Mouse (Mus musculus): ENCODE measurements at regions not wholly inside any gene's neighbourhood (a gene's known extent, or its start where the extent isn't known, plus 50 kb on each side); places are given as distances from the start of the nearest gene placed in this dataset.

DNA sequence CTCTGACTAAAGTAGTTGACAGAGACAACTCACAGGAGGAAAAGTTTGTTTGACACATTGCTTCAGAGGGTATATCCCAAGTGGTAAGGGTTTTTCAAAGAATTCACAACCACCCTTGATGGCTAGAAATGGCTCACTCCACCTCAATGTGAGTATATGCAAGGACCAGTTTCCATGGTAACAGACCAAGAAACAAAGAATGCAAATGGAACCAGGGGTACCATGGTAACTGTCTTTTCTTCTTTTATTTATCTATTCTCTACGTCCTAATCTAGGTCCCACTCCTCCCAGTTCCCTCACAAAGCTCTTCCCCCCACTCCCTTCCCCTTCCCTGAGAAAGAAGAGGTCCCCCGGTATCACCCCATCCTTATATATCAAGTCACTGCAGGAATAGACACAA, 57.5 kb downstream of the Ins1 start:
- Histone ChIP-seq H3K9ac (replicated peaks; ENCODE audit: low read depth, low read length) (no peak overlapping the region), H3K4me3 (ENCODE audit: low read depth, low read length) (no peak overlapping the region), H3K4me2 (ENCODE audit: low read depth, low read length) (no peak overlapping the region), H3K9me3 (ENCODE audit: control insufficient read depth, low read length) (no peaks in the 10 kb centered on the region), H3K4me1 (ENCODE audit: control insufficient read depth, insufficient read depth, low read length) (no peaks in the 10 kb centered on the region), H3K36me3 (ENCODE audit: control insufficient read depth, insufficient read depth, low read length) (no peaks in the 10 kb centered on the region), H3K27ac (ENCODE audit: low read depth, low read length) (no peak overlapping the region), H3K27me3 (ENCODE audit: control insufficient read depth, insufficient read depth, low read length) (no peaks in the 10 kb centered on the region)
- no peak for ATAC-seq (ENCODE audit: low read depth)
- WGBS = 17% methylated on average over 2 of the region's 2 CpGs

DNA sequence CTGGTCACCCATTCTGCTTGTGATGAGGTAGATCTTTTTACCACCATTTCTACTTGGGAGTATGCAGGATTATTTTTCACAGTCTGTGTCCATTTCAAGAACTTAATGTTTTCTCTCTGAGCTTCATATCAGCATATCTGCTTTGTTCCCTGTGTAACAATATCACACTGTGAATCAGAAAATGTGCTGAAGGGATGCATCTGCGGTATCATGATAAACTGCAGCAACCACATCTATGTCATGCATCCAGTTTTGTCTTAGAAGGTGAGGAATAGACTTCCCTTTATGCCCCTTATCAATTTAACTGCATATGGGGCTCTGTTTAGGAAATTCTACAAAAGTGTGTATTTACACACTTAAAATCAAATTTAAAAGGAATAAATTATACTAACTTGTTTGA, 67.3 kb downstream of the Ins1 start:
- no peaks in the 10 kb centered on the region for H3K9me3 ChIP-seq (ENCODE audit: control insufficient read depth, low read length)
- H3K9ac ChIP-seq (replicated peaks; ENCODE audit: low read depth, low read length) = no peak overlapping the region
- no peaks in the 10 kb centered on the region for H3K36me3 ChIP-seq (ENCODE audit: control insufficient read depth, insufficient read depth, low read length)
- ATAC-seq (ENCODE audit: low read depth) = no peak
- 84% methylated on average over 1 of the region's 1 CpGs for WGBS
- H3K27me3 ChIP-seq (ENCODE audit: control insufficient read depth, insufficient read depth, low read length) = no peaks in the 10 kb centered on the region
- no peaks in the 10 kb centered on the region for H3K4me1 ChIP-seq (ENCODE audit: control insufficient read depth, insufficient read depth, low read length)
- no peak overlapping the region for H3K4me2 ChIP-seq (ENCODE audit: low read depth, low read length)
- H3K4me3 ChIP-seq (ENCODE audit: low read depth, low read length) = no peak overlapping the region
- no peak overlapping the region for H3K27ac ChIP-seq (ENCODE audit: low read depth, low read length)

DNA sequence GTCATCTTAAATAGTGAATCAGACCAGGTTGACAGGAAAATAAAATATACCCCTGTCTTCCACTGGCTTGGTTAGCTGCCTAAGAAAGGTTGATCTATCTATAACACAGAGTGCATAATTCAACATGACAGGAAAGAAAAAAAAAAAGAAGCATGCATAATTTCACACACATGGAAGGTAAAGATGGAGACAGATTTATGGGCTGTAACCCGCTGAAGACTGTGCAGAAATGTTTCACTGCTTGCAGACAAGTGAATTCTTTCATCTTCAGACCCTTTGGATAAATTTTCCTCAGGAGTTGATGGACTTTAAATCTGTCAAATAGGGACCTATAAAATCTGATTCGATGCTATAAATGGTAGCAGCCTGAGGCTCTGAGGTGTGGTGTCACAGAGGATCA, 91.1 kb downstream of the Ins1 start:
- no peaks in the 10 kb centered on the region for H3K36me3 ChIP-seq (ENCODE audit: control insufficient read depth, insufficient read depth, low read length)
- 20% methylated on average over 2 of the region's 2 CpGs for WGBS
- H3K4me2 ChIP-seq (ENCODE audit: low read depth, low read length) = no peak overlapping the region
- no peaks in the 10 kb centered on the region for H3K27me3 ChIP-seq (ENCODE audit: control insufficient read depth, insufficient read depth, low read length)
- H3K9ac ChIP-seq (replicated peaks; ENCODE audit: low read depth, low read length) = no peak overlapping the region
- H3K4me3 ChIP-seq (ENCODE audit: low read depth, low read length) = no peak overlapping the region
- H3K4me1 ChIP-seq (ENCODE audit: control insufficient read depth, insufficient read depth, low read length) = no peaks in the 10 kb centered on the region
- no peaks in the 10 kb centered on the region for H3K9me3 ChIP-seq (ENCODE audit: control insufficient read depth, low read length)
- no peak overlapping the region for H3K27ac ChIP-seq (ENCODE audit: low read depth, low read length)
- peak; percentile 49 for ATAC-seq (ENCODE audit: low read depth)

DNA sequence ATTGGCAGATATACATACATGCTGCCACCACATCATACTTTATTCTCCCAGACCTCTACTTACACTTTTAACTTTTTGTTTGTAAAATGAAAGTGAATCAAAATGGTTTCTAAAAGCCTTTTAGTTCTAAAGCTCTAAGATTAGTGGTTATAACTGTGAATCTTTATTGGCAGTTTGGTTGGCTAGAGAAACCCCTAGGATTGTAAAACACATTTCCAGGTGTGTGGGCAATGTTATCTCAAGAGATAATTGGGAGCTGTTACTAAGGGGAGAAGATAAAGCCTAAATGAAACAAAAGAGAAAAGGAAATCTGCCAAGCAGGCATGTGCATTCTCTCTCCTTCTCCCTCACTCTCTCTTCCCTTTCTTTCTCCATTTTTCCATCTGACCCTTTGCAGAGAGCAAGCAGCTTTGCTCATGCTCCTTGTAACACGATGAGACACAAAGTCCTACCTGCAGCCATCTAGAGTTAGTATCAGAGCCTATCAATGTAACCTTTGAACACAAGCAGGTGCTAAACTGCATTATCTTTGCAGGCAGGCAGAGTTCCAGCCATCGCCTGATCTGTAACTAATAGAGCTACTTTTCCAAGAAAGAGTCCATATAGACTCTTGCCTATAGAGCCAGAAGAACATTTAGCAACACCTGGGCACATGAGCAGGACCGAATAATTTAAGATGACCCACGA, 110.9 kb downstream of the Ins1 start:
- no peak for ATAC-seq (ENCODE audit: low read depth)
- no peak overlapping the region for H3K4me2 ChIP-seq (ENCODE audit: low read depth, low read length)
- no peaks in the 10 kb centered on the region for H3K4me1 ChIP-seq (ENCODE audit: control insufficient read depth, insufficient read depth, low read length)
- H3K9me3 ChIP-seq (ENCODE audit: control insufficient read depth, low read length) = no peaks in the 10 kb centered on the region
- no peak overlapping the region for H3K4me3 ChIP-seq (ENCODE audit: low read depth, low read length)
- no peak overlapping the region for H3K9ac ChIP-seq (replicated peaks; ENCODE audit: low read depth, low read length)
- no peak overlapping the region for H3K27ac ChIP-seq (ENCODE audit: low read depth, low read length)
- H3K27me3 ChIP-seq (ENCODE audit: control insufficient read depth, insufficient read depth, low read length) = no peaks in the 10 kb centered on the region
- no peaks in the 10 kb centered on the region for H3K36me3 ChIP-seq (ENCODE audit: control insufficient read depth, insufficient read depth, low read length)
- WGBS = 91% methylated on average over 4 of the region's 4 CpGs

DNA sequence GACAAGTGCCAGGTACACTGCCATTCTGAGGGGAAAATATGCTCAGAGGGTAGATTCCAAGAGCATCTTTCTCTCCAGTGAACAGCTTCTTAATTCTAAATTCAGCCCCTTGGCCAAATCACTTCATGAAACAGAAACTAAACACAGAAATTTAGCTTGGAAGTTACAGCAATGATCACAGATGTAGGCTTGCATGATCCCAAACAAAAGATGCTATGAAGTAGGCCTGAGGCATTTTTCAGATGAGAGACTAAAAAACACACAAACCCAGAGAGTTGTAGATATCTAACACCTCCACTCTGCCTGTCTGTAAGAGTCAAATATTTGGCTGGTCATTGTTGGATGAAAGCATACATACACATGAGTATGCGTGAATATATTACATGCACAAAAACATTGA, 142.6 kb downstream of the Ins1 start:
- Histone ChIP-seq H3K4me3 (ENCODE audit: low read depth, low read length) (no peak overlapping the region), H3K4me1 (ENCODE audit: control insufficient read depth, insufficient read depth, low read length) (no peaks in the 10 kb centered on the region), H3K36me3 (ENCODE audit: control insufficient read depth, insufficient read depth, low read length) (no peaks in the 10 kb centered on the region), H3K27me3 (ENCODE audit: control insufficient read depth, insufficient read depth, low read length) (no peaks in the 10 kb centered on the region), H3K4me2 (ENCODE audit: low read depth, low read length) (no peak overlapping the region), H3K27ac (ENCODE audit: low read depth, low read length) (no peak overlapping the region), H3K9ac (replicated peaks; ENCODE audit: low read depth, low read length) (no peak overlapping the region), H3K9me3 (ENCODE audit: control insufficient read depth, low read length) (no peaks in the 10 kb centered on the region)
- 93% methylated on average over 1 of the region's 1 CpGs for WGBS
- ATAC-seq (ENCODE audit: low read depth) = no peak

DNA sequence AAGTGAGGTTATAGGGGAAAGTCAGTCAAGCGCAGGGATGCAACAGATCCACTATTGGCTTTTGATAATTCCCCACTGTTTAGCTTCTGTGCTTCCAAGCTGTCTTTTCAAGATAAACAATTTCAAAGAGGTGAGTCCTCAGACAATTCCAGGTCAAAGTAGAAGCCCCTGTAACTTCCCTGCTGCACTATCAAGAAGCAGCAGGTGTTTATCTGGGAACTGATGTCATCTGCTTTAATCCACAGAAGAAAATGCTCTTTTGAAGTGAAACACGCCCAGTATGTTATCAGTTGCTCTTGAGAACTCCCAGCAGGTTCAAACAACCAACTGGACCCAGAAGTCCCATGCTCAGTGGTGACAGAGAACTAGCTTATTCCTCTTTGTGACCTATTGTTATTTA, 164.7 kb downstream of the Ins1 start:
- H3K4me1 ChIP-seq (ENCODE audit: control insufficient read depth, insufficient read depth, low read length) = no peaks in the 10 kb centered on the region
- H3K27me3 ChIP-seq (ENCODE audit: control insufficient read depth, insufficient read depth, low read length) = no peaks in the 10 kb centered on the region
- no peak overlapping the region for H3K4me3 ChIP-seq (ENCODE audit: low read depth, low read length)
- H3K9me3 ChIP-seq (ENCODE audit: control insufficient read depth, low read length) = no peaks in the 10 kb centered on the region
- WGBS = 76% methylated on average over 2 of the region's 2 CpGs
- H3K9ac ChIP-seq (replicated peaks; ENCODE audit: low read depth, low read length) = no peak overlapping the region
- ATAC-seq (ENCODE audit: low read depth) = no peak
- no peaks in the 10 kb centered on the region for H3K36me3 ChIP-seq (ENCODE audit: control insufficient read depth, insufficient read depth, low read length)
- no peak overlapping the region for H3K4me2 ChIP-seq (ENCODE audit: low read depth, low read length)
- H3K27ac ChIP-seq (ENCODE audit: low read depth, low read length) = no peak overlapping the region

DNA sequence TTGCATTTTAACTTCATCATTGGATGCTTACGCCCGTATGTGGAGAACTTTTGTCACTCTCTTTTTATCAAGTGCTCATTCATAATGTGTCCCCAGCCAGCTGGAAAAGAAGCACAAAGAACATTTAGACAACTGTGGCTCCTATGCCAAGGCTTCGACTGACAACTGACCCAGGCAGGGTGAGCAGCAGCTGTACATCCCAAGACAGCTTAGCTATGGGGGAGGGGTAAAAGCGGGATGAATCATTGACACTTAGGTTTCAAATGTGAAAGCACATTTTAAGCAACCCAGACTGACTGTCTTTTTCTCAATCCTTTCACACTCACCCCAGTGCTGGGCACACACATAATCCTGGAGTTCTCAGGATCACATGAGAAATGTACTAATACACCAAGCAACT, 178.4 kb downstream of the Ins1 start:
- 75% methylated on average over 4 of the region's 4 CpGs for WGBS

DNA sequence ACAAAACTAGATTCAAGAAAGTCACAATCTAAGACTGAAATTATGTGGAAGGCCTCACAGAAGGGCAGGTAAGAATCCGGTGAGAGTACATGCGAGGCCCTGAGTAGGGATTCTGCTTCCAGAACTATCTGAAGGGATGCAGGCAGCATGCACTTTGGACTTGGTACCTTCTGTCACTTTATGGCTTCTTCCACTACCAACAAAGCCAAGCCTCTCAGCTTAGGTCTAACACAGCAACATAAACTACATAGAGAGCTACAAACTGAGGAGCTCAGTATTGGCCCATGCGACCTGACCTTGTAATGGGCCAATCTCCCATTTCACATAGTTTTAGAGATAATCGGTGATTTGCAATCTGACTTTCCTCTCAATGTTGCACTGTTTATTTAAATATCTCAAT, 184.8 kb downstream of the Ins1 start:
- no peaks in the 10 kb centered on the region for H3K4me1 ChIP-seq (ENCODE audit: control insufficient read depth, insufficient read depth, low read length)
- H3K4me2 ChIP-seq (ENCODE audit: low read depth, low read length) = no peak overlapping the region
- no peaks in the 10 kb centered on the region for H3K9me3 ChIP-seq (ENCODE audit: control insufficient read depth, low read length)
- 100% methylated on average over 4 of the region's 4 CpGs for WGBS
- ATAC-seq (ENCODE audit: low read depth) = no peak
- H3K27me3 ChIP-seq (ENCODE audit: control insufficient read depth, insufficient read depth, low read length) = no peaks in the 10 kb centered on the region
- H3K36me3 ChIP-seq (ENCODE audit: control insufficient read depth, insufficient read depth, low read length) = no peaks in the 10 kb centered on the region
- no peak overlapping the region for H3K9ac ChIP-seq (replicated peaks; ENCODE audit: low read depth, low read length)
- no peak overlapping the region for H3K27ac ChIP-seq (ENCODE audit: low read depth, low read length)
- H3K4me3 ChIP-seq (ENCODE audit: low read depth, low read length) = no peak overlapping the region

More for the DNA sequence above, 178.4 kb downstream of the Ins1 start:
- Histone ChIP-seq H3K36me3 (ENCODE audit: control insufficient read depth, insufficient read depth, low read length) (no peaks in the 10 kb centered on the region), H3K4me1 (ENCODE audit: control insufficient read depth, insufficient read depth, low read length) (no peaks in the 10 kb centered on the region), H3K9ac (replicated peaks; ENCODE audit: low read depth, low read length) (no peak overlapping the region), H3K4me2 (ENCODE audit: low read depth, low read length) (no peak overlapping the region), H3K4me3 (ENCODE audit: low read depth, low read length) (no peak overlapping the region), H3K27me3 (ENCODE audit: control insufficient read depth, insufficient read depth, low read length) (no peaks in the 10 kb centered on the region), H3K27ac (ENCODE audit: low read depth, low read length) (no peak overlapping the region), H3K9me3 (ENCODE audit: control insufficient read depth, low read length) (no peaks in the 10 kb centered on the region)
- no peak for ATAC-seq (ENCODE audit: low read depth)

DNA sequence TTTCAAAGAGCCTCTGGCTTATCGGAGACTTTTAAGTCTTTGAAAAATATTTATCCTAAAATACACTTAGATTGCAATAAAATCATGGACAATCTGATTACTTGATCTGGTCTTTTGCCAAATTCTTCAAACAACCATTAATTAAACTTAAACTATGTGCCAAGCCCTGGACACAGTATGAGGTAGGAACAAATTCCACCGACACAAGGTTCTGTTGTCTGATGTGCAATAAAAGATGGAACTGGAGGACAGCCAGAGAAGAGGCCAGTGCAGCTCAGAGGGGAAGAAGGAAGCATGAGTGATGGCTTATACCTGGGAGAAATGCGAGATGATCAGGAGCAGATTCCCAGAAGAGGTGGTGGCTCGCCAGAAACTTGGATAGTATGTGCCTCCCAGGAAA, 185.3 kb downstream of the Ins1 start:
- H3K9me3 ChIP-seq (ENCODE audit: control insufficient read depth, low read length) = no peaks in the 10 kb centered on the region
- H3K4me2 ChIP-seq (ENCODE audit: low read depth, low read length) = no peak overlapping the region
- no peak overlapping the region for H3K9ac ChIP-seq (replicated peaks; ENCODE audit: low read depth, low read length)
- no peak overlapping the region for H3K27ac ChIP-seq (ENCODE audit: low read depth, low read length)
- H3K27me3 ChIP-seq (ENCODE audit: control insufficient read depth, insufficient read depth, low read length) = no peaks in the 10 kb centered on the region
- 74% methylated on average over 4 of the region's 4 CpGs for WGBS
- H3K4me3 ChIP-seq (ENCODE audit: low read depth, low read length) = no peak overlapping the region
- H3K4me1 ChIP-seq (ENCODE audit: control insufficient read depth, insufficient read depth, low read length) = no peaks in the 10 kb centered on the region
- H3K36me3 ChIP-seq (ENCODE audit: control insufficient read depth, insufficient read depth, low read length) = no peaks in the 10 kb centered on the region
- no peak for ATAC-seq (ENCODE audit: low read depth)

All from neural tube, embryonic 14.5 days (tissue).